ENCODE assay signal across 23 mouse cellular contexts in the genomic region with DNA sequence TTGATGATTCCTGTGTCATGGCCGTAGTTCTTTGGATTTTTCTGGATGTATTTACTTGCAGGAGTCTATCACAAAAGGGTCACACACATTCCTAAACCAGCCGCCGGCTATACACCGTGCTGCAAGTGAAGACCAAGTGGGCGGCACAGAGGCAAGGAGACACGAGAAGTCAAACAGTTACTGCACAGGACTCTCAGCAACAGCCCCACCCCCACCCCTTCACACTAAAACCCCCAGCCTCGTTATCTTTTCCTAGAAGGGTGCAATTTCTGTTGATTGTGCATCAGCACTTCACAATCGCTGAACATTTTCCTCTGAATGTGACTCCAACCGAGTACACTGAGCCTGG.
DNase-seq lines count a peak whose midpoint lies in the region; ATAC-seq and TF ChIP-seq lines count a peak whose summit lies in the region.
"Had no signal": no experiment of that assay in that cellular context is flagged by ENCODE, and none has a peak within 500 bp of the region (broad histone marks: within the 10 kb centered on the region; RNA-seq: fewer than 3 reads in every experiment).

No protein-coding gene starts in this region.

- peak overlapping the region; percentile 16; the same call in 1 of the 2 replicates for H3K4me2 ChIP-seq in liver, embryonic 11.5 days
- H3K4me2 ChIP-seq: heart, embryonic 15.5 days; lung, embryonic 14.5 days; midbrain, embryonic 12.5 days had no signal

- DNase-seq in liver, embryonic 11.5 days (ENCODE audit: low spot score) = no peak
- DNase-seq in liver = no peak
- peak; percentile 45 for DNase-seq in CD4-positive helper T cell, adult 2 months (ENCODE audit: low read depth, low spot score)
- no peak for DNase-seq in thymus, adult 2 months
- no peak for DNase-seq in heart, embryonic 10.5 days (ENCODE audit: low spot score)
- DNase-seq in right cerebral cortex, adult 2 months (ENCODE audit: low spot score in 2 of 2) = no peak
- DNase-seq: adrenal gland, postnatal 25 days; cerebellum, adult 18-20 months; cerebellum, postnatal 10 days; kidney, postnatal 25 days; lung, embryonic 14.5 days; lung, postnatal 14 days; retina, postnatal 1 day; right cerebral cortex, postnatal 25 days; spleen, adult 18-20 months; thymus, postnatal 36 days had no signal

- WGBS in liver, embryonic 11.5 days = 40% methylated on average over 9 of the region's 9 CpGs
- WGBS in thymus, adult 2 months = 85% methylated on average over 9 of the region's 9 CpGs
- WGBS in heart, embryonic 10.5 days = 29% methylated on average over 9 of the region's 9 CpGs

- no peak overlapping the region for H3K4me3 ChIP-seq in liver, embryonic 11.5 days (ENCODE audit: low read depth, low read length)
- H3K4me3 ChIP-seq in embryonic fibroblast, embryonic 13.5 days (ENCODE audit: insufficient read depth, low read length) = peak overlapping the region; percentile 60
- no peak overlapping the region for H3K4me3 ChIP-seq in thymus, adult 2 months (ENCODE audit: control insufficient read depth, insufficient read depth, low read length)
- no peak overlapping the region for H3K4me3 ChIP-seq in heart, embryonic 10.5 days
- H3K4me3 ChIP-seq: heart, embryonic 15.5 days; midbrain, embryonic 12.5 days had no signal

- H3K27me3 ChIP-seq in liver, embryonic 11.5 days (replicated peaks; ENCODE audit: control insufficient read depth, insufficient read depth, low read length) = no peaks in the 10 kb centered on the region
- H3K27me3 ChIP-seq in thymus, adult 2 months (ENCODE audit: control insufficient read depth, insufficient read depth, low read length) = no peaks in the 10 kb centered on the region
- no peaks in the 10 kb centered on the region for H3K27me3 ChIP-seq in heart, embryonic 10.5 days (ENCODE audit: insufficient read depth, poor library complexity, severe bottlenecking)
- H3K27me3 ChIP-seq: heart, embryonic 15.5 days; midbrain, embryonic 12.5 days had no signal

- TF ChIP-seq CTCF in embryonic fibroblast, embryonic 13.5 days (IDR thresholded peaks at IDR 0.05; ENCODE audit: borderline replicate concordance, insufficient read depth, low read length) = no peak
- TF ChIP-seq CTCF in thymus, adult 2 months (IDR thresholded peaks at IDR 0.05; ENCODE audit: borderline replicate concordance, control insufficient read depth, extremely low read depth, insufficient read depth, low read length, poor library complexity) = no peak

- H3K27ac ChIP-seq in liver, embryonic 11.5 days (ENCODE audit: low read depth, low read length) = no peak overlapping the region
- H3K27ac ChIP-seq in embryonic fibroblast, embryonic 13.5 days (ENCODE audit: insufficient read depth, low read length) = peak overlapping the region; percentile 100
- H3K27ac ChIP-seq in thymus, adult 2 months (ENCODE audit: control insufficient read depth, insufficient read depth, low read length) = no peak overlapping the region
- no peak overlapping the region for H3K27ac ChIP-seq in heart, embryonic 10.5 days
- H3K27ac ChIP-seq: heart, embryonic 15.5 days; midbrain, embryonic 12.5 days had no signal

- peak; percentile 62; the same call in 1 of the 2 replicates for TF ChIP-seq POLR2A in embryonic fibroblast, embryonic 13.5 days (IDR thresholded peaks at IDR 0.05; ENCODE audit: low read depth, low read length)
- no peak for TF ChIP-seq POLR2A in thymus, adult 2 months (IDR thresholded peaks at IDR 0.05; ENCODE audit: control insufficient read depth, extremely low read depth, insufficient read depth, low read length, poor library complexity)

- peaks cover 29% of the 10 kb centered on the region for H3K4me1 ChIP-seq in liver, embryonic 11.5 days (replicated peaks; ENCODE audit: control insufficient read depth, insufficient read depth, low read length)
- H3K4me1 ChIP-seq in embryonic fibroblast, embryonic 13.5 days (ENCODE audit: control insufficient read depth, insufficient read depth, low read length) = peaks cover 26% of the 10 kb centered on the region
- peaks cover 24% of the 10 kb centered on the region for H3K4me1 ChIP-seq in thymus, adult 2 months (replicated peaks; ENCODE audit: control insufficient read depth, insufficient read depth, low read length)
- peaks cover 80% of the 10 kb centered on the region for H3K4me1 ChIP-seq in heart, embryonic 10.5 days

- H3K36me3 ChIP-seq in liver, embryonic 11.5 days (ENCODE audit: control insufficient read depth, insufficient read depth, low read length) = no peaks in the 10 kb centered on the region
- H3K36me3 ChIP-seq in thymus, adult 2 months (ENCODE audit: control insufficient read depth, insufficient read depth, low read length) = peaks cover 6% of the 10 kb centered on the region; the same call in 1 of the 2 replicates
- no peaks in the 10 kb centered on the region for H3K36me3 ChIP-seq in heart, embryonic 10.5 days
- H3K36me3 ChIP-seq: heart, embryonic 15.5 days; midbrain, embryonic 12.5 days had no signal

- ATAC-seq in liver, embryonic 11.5 days (replicated peaks; ENCODE audit: low FRiP score) = peak; percentile 64
- 0 out of 2 replicates have a peak, but pooled peaks have one; percentile 19 for ATAC-seq in megakaryocyte-erythroid progenitor cell, adult 5-6 weeks (replicated peaks; ENCODE audit: low FRiP score, low TSS enrichment, poor library complexity, severe bottlenecking)
- ATAC-seq: forebrain, embryonic 14.5 days; hindbrain, embryonic 16.5 days; intestine, postnatal 0 days had no signal

- no peaks in the 10 kb centered on the region for H3K9me3 ChIP-seq in liver, embryonic 11.5 days (ENCODE audit: control insufficient read depth, low read length)
- no peaks in the 10 kb centered on the region for H3K9me3 ChIP-seq in heart, embryonic 10.5 days
- H3K9me3 ChIP-seq: heart, embryonic 15.5 days; midbrain, embryonic 12.5 days had no signal

- H3K9ac ChIP-seq in liver, embryonic 11.5 days (ENCODE audit: low read depth, low read length) = no peak overlapping the region
- H3K9ac ChIP-seq: heart, embryonic 15.5 days; lung, embryonic 14.5 days; midbrain, embryonic 12.5 days had no signal
